Mouse (Mus musculus) effector memory CD4-positive, alpha-beta T cell, adult 7 months (primary cell): ENCODE results near the gene Mib2. TPM values are rescaled to one million over a fixed set of nuclear protein-coding genes. Genes with fewer than 3 reads are reported as not detected.

Experiments used
- polyA plus RNA-seq: library from polyadenylated mRNA; unstranded; fragments of 100-300 nt; shearing (Covaris generic); gene quantifications from one replicate; pipeline ENCODE4 v1.2.1, GENCODE M21; 2017

Mib2 gene
- polyA plus RNA-seq, result 45.8 TPM

DNA sequence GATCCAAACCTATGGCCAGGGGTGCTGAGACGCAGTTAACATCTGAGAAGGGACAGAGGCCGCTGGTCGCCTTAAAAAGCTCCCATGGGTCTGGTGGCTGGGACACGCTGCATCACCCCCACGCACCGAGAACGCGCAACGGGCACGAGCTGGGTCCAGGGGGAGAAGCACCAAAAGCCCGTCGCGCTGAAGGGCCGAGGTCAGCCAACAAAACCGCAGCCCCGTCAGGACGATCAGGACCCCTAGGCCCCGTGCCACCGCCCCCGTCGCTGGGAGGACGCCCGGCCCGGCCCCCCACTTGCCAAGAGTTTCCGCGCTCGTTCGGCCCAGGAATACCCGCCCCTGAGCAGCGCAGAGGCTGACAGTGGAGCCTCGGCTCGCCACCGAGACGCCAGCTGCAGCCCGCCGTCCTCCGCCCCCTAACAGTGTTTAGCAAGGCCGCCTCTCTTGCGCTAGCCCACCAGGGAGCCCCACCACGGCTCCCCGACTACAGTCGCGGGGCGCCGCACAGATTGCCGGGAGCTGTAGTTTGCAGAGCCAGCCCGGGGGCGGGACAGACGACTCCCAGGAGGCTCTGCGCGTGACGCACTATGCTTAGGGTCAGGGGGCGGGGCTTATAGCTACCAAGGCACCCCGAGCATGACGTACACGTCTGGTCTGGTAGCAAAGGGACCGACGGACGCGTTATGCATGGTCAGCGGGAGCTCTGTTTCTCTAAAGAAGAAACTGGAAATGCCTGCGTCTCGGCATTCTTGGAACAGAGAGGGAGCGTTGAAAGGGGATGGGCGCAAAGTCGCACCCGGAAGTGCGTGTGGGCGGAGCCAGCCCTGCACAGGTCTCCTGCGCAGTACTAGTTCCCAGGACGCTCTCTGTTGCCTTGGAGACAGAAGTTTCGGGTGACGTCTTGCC, at the start of gene Mib2:
Gene Mib2 (minus strand): TSS at position 510 of the 909 bp plus-strand sequence.

DNA sequence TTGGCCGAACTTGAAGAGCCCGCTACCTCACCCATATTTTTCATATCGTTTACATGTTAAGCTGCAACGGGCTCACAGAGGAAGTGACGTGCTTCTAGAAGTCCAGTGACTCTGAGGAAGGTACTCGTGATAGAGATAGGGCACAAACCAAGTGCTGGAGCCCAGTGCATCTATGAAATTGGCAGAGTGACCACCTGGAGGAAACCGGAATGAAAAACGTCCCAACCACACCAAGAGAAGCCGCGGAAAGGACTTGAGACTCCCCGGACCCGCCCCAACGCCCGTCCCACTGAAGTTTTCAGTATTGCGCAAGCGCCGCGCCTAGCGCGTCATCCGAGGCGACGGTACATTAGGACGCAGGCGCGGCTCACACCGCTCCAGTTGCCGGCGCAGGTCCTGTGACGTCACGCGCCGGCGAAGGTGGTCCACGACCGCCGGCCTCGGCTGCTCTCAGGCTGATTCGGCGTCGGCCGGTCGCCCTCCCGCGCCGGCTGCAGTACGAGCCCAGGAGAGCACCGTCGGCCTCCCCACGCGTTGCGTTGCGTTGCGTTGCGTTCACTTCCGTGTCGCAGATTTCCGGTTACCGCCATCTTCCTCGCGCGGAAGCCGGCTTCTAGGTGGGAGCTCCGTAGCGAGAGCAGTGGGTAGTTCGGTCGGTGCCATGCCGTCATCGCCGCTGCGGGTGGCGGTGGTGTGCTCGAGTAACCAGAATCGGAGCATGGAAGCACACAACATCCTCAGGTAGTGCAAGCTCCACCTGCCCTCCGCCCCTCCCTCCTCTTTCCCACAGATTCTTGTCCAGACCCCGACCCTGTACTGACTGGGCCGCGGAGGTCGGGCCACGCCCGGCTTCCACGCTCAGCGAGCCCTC, 36.0 kb upstream of the Mib2 start, which contains the start of gene Ssu72:
Gene Ssu72 (plus strand): TSS at position 80 of the 871 bp plus-strand sequence.

DNA sequence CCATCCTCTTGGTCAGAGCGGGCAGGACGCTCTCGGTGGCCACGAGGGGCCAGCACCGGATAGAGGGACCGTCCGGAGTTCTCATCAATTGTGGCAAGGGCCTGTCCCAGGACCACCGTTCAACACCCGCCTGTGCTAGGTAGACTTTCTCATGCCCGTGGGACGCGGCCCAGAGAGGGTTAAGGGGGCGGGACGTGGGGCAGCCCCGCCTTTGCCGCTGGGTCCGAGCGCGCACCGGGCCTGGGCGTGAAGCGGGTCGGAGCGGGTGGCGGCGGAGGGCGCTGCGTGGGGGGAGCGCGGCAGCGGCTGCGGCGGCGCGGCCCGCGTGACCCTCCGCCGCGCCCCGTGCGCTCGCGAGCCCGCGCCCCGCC, 25.1 kb upstream of the Mib2 start, which contains the start of gene Fndc10:
Gene Fndc10 (plus strand): TSS at position 232 of the 371 bp plus-strand sequence.

DNA sequence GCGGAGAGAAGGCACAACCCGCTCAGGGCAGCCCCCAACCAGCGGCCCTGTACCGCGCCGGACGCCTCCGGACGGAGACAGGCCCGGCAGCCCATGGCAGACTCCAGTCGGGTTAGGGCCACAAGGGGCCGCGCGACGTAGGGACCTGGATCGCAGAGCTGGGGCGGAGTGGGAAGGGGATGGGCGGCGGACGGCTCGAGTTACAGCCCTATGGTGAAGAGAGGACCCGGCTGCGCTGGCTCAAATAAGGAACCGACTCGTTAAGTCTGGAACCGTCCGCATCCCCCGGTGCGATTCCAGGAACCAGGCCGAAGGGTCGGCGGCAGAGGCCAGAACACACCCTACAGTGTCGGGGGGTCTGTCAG, 15.9 kb downstream of the Mib2 start, which contains the start of gene Mmp23:
Gene Mmp23 (minus strand): TSS at position 299 of the 365 bp plus-strand sequence.

DNA sequence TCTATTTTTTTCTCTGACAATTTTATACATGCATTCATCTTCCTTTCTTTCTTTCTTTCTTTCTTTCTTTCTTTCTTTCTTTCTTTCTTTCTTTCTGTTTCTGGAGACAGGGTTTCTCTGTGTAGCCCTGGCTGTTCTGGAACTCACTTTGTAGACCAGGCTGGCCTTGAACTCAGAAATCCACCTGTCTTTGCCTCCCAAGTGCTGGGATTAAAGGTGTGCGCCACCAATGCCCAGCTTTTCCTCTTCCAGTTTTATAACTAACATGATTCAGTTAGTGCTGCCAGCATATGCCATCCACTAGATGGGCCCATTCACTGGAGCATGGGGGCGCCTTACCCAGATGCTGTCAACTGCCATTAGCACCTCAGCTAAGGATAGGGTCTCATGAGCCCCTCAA, 23.7 kb downstream of the Mib2 start, which contains the start of gene Gm10563:
Gene Gm10563 (minus strand): TSS at position 101 of the 400 bp plus-strand sequence.

DNA sequence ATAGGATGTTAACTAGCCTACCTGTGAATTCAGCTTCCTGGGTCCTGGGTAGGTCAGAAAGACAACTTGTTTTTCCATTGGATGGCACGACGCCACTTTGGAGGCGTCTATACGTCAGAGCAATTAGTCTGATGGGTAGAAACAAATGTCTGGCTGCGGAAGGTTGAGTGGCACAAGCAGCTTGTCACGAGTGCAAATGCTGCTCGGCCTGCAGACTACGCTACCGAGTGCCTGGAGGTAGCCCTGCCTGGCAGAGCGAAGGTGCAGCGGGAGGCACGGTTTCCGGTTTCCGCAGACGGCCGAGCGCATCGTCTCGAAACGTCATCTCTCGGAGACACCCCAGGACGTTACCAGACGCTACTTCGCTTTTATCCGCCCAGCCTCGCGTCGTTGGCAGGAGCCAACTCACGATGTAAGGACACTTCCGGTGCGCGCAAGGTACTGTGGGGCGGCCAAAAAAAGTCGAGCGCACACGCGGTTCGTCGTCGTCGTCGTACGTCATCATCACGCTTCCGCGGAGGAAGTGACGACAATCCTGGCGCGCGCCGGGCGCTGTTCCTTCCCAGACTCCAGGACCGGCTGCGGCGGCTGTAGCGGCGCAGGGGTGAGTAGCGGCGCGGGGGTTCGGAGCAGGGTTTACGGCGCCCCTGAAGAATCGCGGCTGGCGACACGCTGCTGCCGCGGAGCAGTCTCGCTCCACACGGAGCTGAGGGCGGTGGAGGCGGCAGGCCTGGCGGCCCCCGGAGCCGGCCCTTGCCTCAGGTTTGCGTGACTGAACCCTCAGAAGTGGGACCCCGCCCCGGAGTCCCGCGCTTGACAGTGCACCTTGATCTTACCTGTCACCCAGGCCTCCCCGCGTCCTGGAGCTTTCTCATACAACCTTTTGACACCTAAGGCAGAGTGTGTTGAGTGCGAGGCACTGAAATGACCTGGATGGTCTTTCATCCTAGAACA, 44.4 kb downstream of the Mib2 start, which contains the start of gene Cdk11b:
Gene Cdk11b (plus strand): TSS at position 517 of the 954 bp plus-strand sequence.

Other genes starting within 250 kb of the Mib2 start
- gene Tmem52, start 200.1 kb downstream of the Mib2 start, polyA plus RNA-seq, result not detected
- 437 TPM for gene Gnb1, start 177.8 kb downstream of the Mib2 start, polyA plus RNA-seq
- 110 TPM for gene Nadk, start 106.8 kb downstream of the Mib2 start, polyA plus RNA-seq
- gene Slc35e2, start 67.8 kb downstream of the Mib2 start, polyA plus RNA-seq, result 20.0 TPM
- 314 TPM for gene Cdk11b, start 44.3 kb downstream of the Mib2 start, polyA plus RNA-seq
- gene Gm10563, start 23.8 kb downstream of the Mib2 start, polyA plus RNA-seq, result not detected
- gene Mmp23, start 15.8 kb downstream of the Mib2 start, polyA plus RNA-seq, result 0.74 TPM
- gene Fndc10, start 25.1 kb upstream of the Mib2 start, polyA plus RNA-seq, result 10.8 TPM
- gene Ssu72, start 35.6 kb upstream of the Mib2 start, polyA plus RNA-seq, result 92.9 TPM
- gene Tmem240, start 65.6 kb upstream of the Mib2 start, polyA plus RNA-seq, result 0.35 TPM
- gene Atad3a, start 91.9 kb upstream of the Mib2 start, polyA plus RNA-seq, result 65.7 TPM
- not detected for gene Vwa1, start 105.5 kb upstream of the Mib2 start, polyA plus RNA-seq
- gene Tmem88b, start 116.7 kb upstream of the Mib2 start, polyA plus RNA-seq, result not detected
- not detected for gene Ankrd65, start 121.2 kb upstream of the Mib2 start, polyA plus RNA-seq
- 72.5 TPM for gene Mrpl20, start 133.7 kb upstream of the Mib2 start, polyA plus RNA-seq
- 320 TPM for gene Ccnl2, start 143.3 kb upstream of the Mib2 start, polyA plus RNA-seq
- gene Aurkaip1, start 162.1 kb upstream of the Mib2 start, polyA plus RNA-seq, result 125 TPM
- gene Mxra8, start 170.5 kb upstream of the Mib2 start, polyA plus RNA-seq, result 4.6 TPM
- gene Dvl1, start 178.2 kb upstream of the Mib2 start, polyA plus RNA-seq, result 85.5 TPM
- 0.56 TPM for gene Tas1r3, start 194.2 kb upstream of the Mib2 start, polyA plus RNA-seq
- 6.9 TPM for gene Cptp, start 200.2 kb upstream of the Mib2 start, polyA plus RNA-seq
- 63.2 TPM for gene Ints11, start 200.3 kb upstream of the Mib2 start, polyA plus RNA-seq
- gene Pusl1, start 222.6 kb upstream of the Mib2 start, polyA plus RNA-seq, result 26.4 TPM
- gene Acap3, start 222.6 kb upstream of the Mib2 start, polyA plus RNA-seq, result 38.1 TPM